Mouse (Mus musculus) thymus, postnatal 14 days (tissue): ENCODE results near the gene Sumo1.

Experiments
- DNase-seq: peaks from one replicate; pipeline ENCODE4 v3.0.0; 2021

Gene Sumo1

GRCm38 (mm10) chr1:59542231-59542630, 128.4 kb downstream of the Sumo1 start:
- no peak for DNase-seq

- DNase-seq: no peak
Measured at GRCm38 (mm10) chr1:59541271-59542020, 129.2 kb downstream of the Sumo1 start.

GRCm38 (mm10) chr1:59540537-59541148, 130.0 kb downstream of the Sumo1 start:
- no peak for DNase-seq

GRCm38 (mm10) chr1:59538381-59538780, 132.3 kb downstream of the Sumo1 start:
- no peak for DNase-seq
